Mouse (Mus musculus) ES-E14 (cell line): Measurements from ENCODE around the gene Aarsd1.

Source experiments
- CHD2 ChIP-seq: IDR thresholded peaks from 2 replicates; pipeline ENCODE4 v1.6.1; 2014; ENCODE audit warnings: mild to moderate bottlenecking, low read depth, low read length, inconsistent platforms
- HCFC1 ChIP-seq: IDR thresholded peaks from 2 replicates; pipeline ENCODE4 v1.6.1; 2012; ENCODE audit warnings: low read length, inconsistent platforms, borderline replicate concordance; ENCODE audit not compliant: insufficient read depth
- MAFK ChIP-seq: IDR thresholded peaks from 2 replicates; pipeline ENCODE4 v1.6.1; 2014; ENCODE audit warnings: mild to moderate bottlenecking, low read depth, low read length, inconsistent platforms; ENCODE audit not compliant: insufficient read depth
- ZC3H11A ChIP-seq: IDR thresholded peaks from 2 replicates; pipeline ENCODE4 v1.6.1; 2012; ENCODE audit warnings: low read depth, mild to moderate bottlenecking, inconsistent platforms, low read length, borderline replicate concordance
- ZNF384 ChIP-seq: IDR thresholded peaks from 2 replicates; pipeline ENCODE4 v1.6.1; 2012; ENCODE audit warnings: low read depth, low read length, inconsistent platforms

DNA sequence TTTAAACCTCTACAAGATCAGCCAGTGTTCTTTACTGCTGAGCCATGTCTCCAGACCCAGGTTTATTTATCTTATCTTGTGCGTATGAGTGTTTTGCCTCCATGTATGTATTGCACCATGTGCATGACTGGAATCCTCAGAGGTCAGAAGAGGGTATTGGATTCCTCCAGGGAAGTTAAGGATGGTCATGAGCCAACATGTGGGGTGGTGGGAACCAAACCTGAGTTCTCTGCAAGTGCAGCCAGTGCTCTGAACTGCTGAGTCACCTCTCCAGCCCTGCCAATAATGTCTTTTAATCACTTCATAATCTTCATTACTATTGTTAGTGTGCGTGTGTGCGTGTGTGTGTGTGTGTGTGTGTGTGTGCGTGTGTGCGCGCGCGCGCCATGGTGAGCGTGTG lies 34.1 kb upstream of the Aarsd1 start:
- TF ChIP-seq MAFK (0 out of 2 replicates have a peak, but pooled peaks have one; percentile 45), CHD2 (no peak), ZNF384 (no peak), ZC3H11A (no peak), HCFC1 (no peak)
